Comparison of ENCODE assay signal across 9 mouse cellular contexts in genomic region chr9:108785416-108785815, GRCm38 (mm10). TPM values are rescaled to one million over a fixed set of nuclear protein-coding genes. Genes with fewer than 3 reads are reported as not detected.
A peak's percentile ranks its signal among the peaks of the same experiment; 100 is the strongest.
DNase-seq lines count a peak whose midpoint lies in the region; ATAC-seq and TF ChIP-seq lines count a peak whose summit lies in the region.
"Had no signal": no experiment of that assay in that cellular context is flagged by ENCODE, and none has a peak within 500 bp of the region (broad histone marks: within the 10 kb centered on the region; RNA-seq: fewer than 3 reads in every experiment).

No protein-coding gene starts in this region.

- no peak for ATAC-seq in heart, embryonic 11.5 days (replicated peaks; ENCODE audit: insufficient number of reproducible peaks, low FRiP score, low TSS enrichment)
- no peak for ATAC-seq in hindbrain, embryonic 15.5 days (ENCODE audit: low FRiP score, low read depth)
- ATAC-seq in midbrain, embryonic 15.5 days (replicated peaks): no peak

- no peak for DNase-seq in heart, postnatal 4 days
- DNase-seq in brain, embryonic 14.5 days (ENCODE audit: low read depth): peak; percentile 80
- DNase-seq in right cerebral cortex, postnatal 4 days: no peak
- no peak for DNase-seq in ovary, postnatal 36 days (ENCODE audit: low spot score)
- DNase-seq in spleen, postnatal 36 days (ENCODE audit: low spot score in 2 of 2): no peak
- DNase-seq: lung, postnatal 14 days had no signal

- no peaks in the 10 kb centered on the region for H3K9me3 ChIP-seq in heart, embryonic 11.5 days (replicated peaks; ENCODE audit: control insufficient read depth, low read length)
- H3K9me3 ChIP-seq in hindbrain, embryonic 15.5 days: no peaks in the 10 kb centered on the region
- H3K9me3 ChIP-seq in midbrain, embryonic 15.5 days: no peaks in the 10 kb centered on the region

- H3K27me3 ChIP-seq in heart, embryonic 11.5 days (ENCODE audit: control insufficient read depth, insufficient read depth, low read length): no peaks in the 10 kb centered on the region
- no peaks in the 10 kb centered on the region for H3K27me3 ChIP-seq in hindbrain, embryonic 15.5 days
- H3K27me3 ChIP-seq in midbrain, embryonic 15.5 days (replicated peaks): no peaks in the 10 kb centered on the region

- H3K36me3 ChIP-seq in heart, embryonic 11.5 days (ENCODE audit: control insufficient read depth, insufficient read depth, low read length): no peaks in the 10 kb centered on the region
- no peaks in the 10 kb centered on the region for H3K36me3 ChIP-seq in hindbrain, embryonic 15.5 days
- no peaks in the 10 kb centered on the region for H3K36me3 ChIP-seq in midbrain, embryonic 15.5 days (replicated peaks)

- no peak overlapping the region for H3K9ac ChIP-seq in heart, embryonic 11.5 days (ENCODE audit: low read depth, low read length)
- peak overlapping the region; percentile 89 for H3K9ac ChIP-seq in hindbrain, embryonic 15.5 days
- peak overlapping the region; percentile 98 for H3K9ac ChIP-seq in midbrain, embryonic 15.5 days

- H3K4me3 ChIP-seq in heart, embryonic 11.5 days (ENCODE audit: low read depth, low read length): peak overlapping the region; percentile 97
- peak overlapping the region; percentile 69 for H3K4me3 ChIP-seq in hindbrain, embryonic 15.5 days
- peak overlapping the region; percentile 88 for H3K4me3 ChIP-seq in midbrain, embryonic 15.5 days

- H3K27ac ChIP-seq in heart, embryonic 11.5 days (ENCODE audit: low read depth, low read length): no peak overlapping the region
- peak overlapping the region; percentile 95 for H3K27ac ChIP-seq in hindbrain, embryonic 15.5 days (replicated peaks)
- H3K27ac ChIP-seq in midbrain, embryonic 15.5 days: peak overlapping the region; percentile 51; the same call in 1 of the 2 replicates

- peak overlapping the region; percentile 60 for H3K4me2 ChIP-seq in heart, embryonic 11.5 days
- peak overlapping the region; percentile 79 for H3K4me2 ChIP-seq in hindbrain, embryonic 15.5 days
- peak overlapping the region; percentile 72 for H3K4me2 ChIP-seq in midbrain, embryonic 15.5 days

- no peak for TF ChIP-seq POLR2A in brain, embryonic 14.5 days (IDR thresholded peaks at IDR 0.05; ENCODE audit: borderline replicate concordance, extremely low read depth, insufficient read depth, insufficient read length, poor library complexity, severe bottlenecking)

- H3K4me1 ChIP-seq in heart, embryonic 11.5 days (ENCODE audit: control insufficient read depth, insufficient read depth, low read length): peaks cover 33% of the 10 kb centered on the region
- peaks cover 68% of the 10 kb centered on the region for H3K4me1 ChIP-seq in hindbrain, embryonic 15.5 days (replicated peaks)
- peaks cover 63% of the 10 kb centered on the region for H3K4me1 ChIP-seq in midbrain, embryonic 15.5 days

- no peak for TF ChIP-seq CTCF in brain, embryonic 14.5 days (IDR thresholded peaks at IDR 0.05; ENCODE audit: borderline replicate concordance, extremely low read depth, insufficient read depth, insufficient read length)

RNA-seq across cellular contexts. Expression of gene Ip6k2, which starts 1.8 kb away (rescaled TPM):
- polyA plus RNA-seq in heart, embryonic 11.5 days (2014; fragmentation: Nextera tagmentation; extraction: Ambion mirVana): 44.3 and 48.7 TPM in 2 replicates
- total RNA-seq in heart, postnatal 4 days (2021): 10 to 100 TPM; 43.7 to 48.5 TPM
- polyA plus RNA-seq in brain, embryonic 14.5 days (2012; rRNA removed): 352 and 472 TPM in 2 replicates
- 180 and 206 TPM in 2 replicates for polyA plus RNA-seq in hindbrain, embryonic 15.5 days (2015; fragmentation: Nextera tagmentation; extraction: Ambion mirVana)
- polyA plus RNA-seq in midbrain, embryonic 15.5 days (2015; fragmentation: Nextera tagmentation; extraction: Ambion mirVana): 230 and 239 TPM in 2 replicates

RNA-seq across cellular contexts. Expression of gene Nckipsd, which starts 22.8 kb away (rescaled TPM):
- 7.3 and 9.5 TPM in 2 replicates for polyA plus RNA-seq in heart, embryonic 11.5 days (2014; fragmentation: Nextera tagmentation; extraction: Ambion mirVana)
- 1 to 10 TPM; 8.1 to 8.2 TPM for total RNA-seq in heart, postnatal 4 days (2021)
- 34.3 and 38.5 TPM in 2 replicates for polyA plus RNA-seq in brain, embryonic 14.5 days (2012; rRNA removed)
- 30.3 and 30.7 TPM in 2 replicates for polyA plus RNA-seq in hindbrain, embryonic 15.5 days (2015; fragmentation: Nextera tagmentation; extraction: Ambion mirVana)
- polyA plus RNA-seq in midbrain, embryonic 15.5 days (2015; fragmentation: Nextera tagmentation; extraction: Ambion mirVana): 34.9 and 38.1 TPM in 2 replicates

RNA-seq across cellular contexts. Expression of gene Celsr3, which starts 40.7 kb away (rescaled TPM):
- polyA plus RNA-seq in heart, embryonic 11.5 days (2014; fragmentation: Nextera tagmentation; extraction: Ambion mirVana): 0.04 and 0.10 TPM in 2 replicates
- total RNA-seq in heart, postnatal 4 days (2021): under 1 TPM; 0.07 TPM
- polyA plus RNA-seq in brain, embryonic 14.5 days (2012; rRNA removed): 110 and 130 TPM in 2 replicates
- polyA plus RNA-seq in hindbrain, embryonic 15.5 days (2015; fragmentation: Nextera tagmentation; extraction: Ambion mirVana): 12.7 and 14.6 TPM in 2 replicates
- polyA plus RNA-seq in midbrain, embryonic 15.5 days (2015; fragmentation: Nextera tagmentation; extraction: Ambion mirVana): 19.6 and 21.3 TPM in 2 replicates

Comparison
In these comparisons a context has a peak if more than half of its experiments do, and no peak if none do; other contexts are left out.
1. RNA of gene Celsr3, which starts 40.7 kb away (polyA plus RNA-seq): 110 to 130 TPM in brain, embryonic 14.5 days, 19.6 to 21.3 TPM in midbrain, embryonic 15.5 days and 12.7 to 14.6 TPM in hindbrain, embryonic 15.5 days; 0.04 to 0.10 TPM in heart, embryonic 11.5 days; every median in the first group is over 10 times any median in the second.
2. Peak in every context shown above with its lines, with median percentiles within 50 percentile points of each other: H3K4me2 ChIP-seq and H3K4me3 ChIP-seq.